Mouse (Mus musculus) liver, adult 2 months (tissue): ENCODE results near the gene Pla2g2d.

ENCODE experiments used
- CTCF ChIP-seq: fragments of 200-500 bp; IDR thresholded peaks from 2 replicates; pipeline ENCODE4 v1.5.1; 2011; ENCODE audit warnings: low read depth, low read length, control low read depth
- POLR2A ChIP-seq: fragments of 200-500 bp; IDR thresholded peaks from 2 replicates; pipeline ENCODE4 v1.6.1; 2011; ENCODE audit warnings: low read length, control low read depth; ENCODE audit not compliant: insufficient read depth; ENCODE audit errors: extremely low read depth

GRCm38 (mm10) chr4:138737031-138737430, 38.5 kb upstream of the Pla2g2d start, which contains the start of gene Ubxn10:
- TF ChIP-seq CTCF (no peak), POLR2A (no peak)
